Mouse (Mus musculus) neutrophil, adult 5-6 weeks (primary cell): ENCODE results near the gene Ankrd65. TPM values are rescaled to one million over a fixed set of nuclear protein-coding genes. Genes with fewer than 3 reads are reported as not detected.
A peak's percentile ranks its signal among the peaks of the same experiment; 100 is the strongest.

ENCODE experiments used
- ATAC-seq: fragments of 151-379, 151-347 bp; 2 replicates; pipeline ENCODE4 v1.8.0; 2017; ENCODE audit warnings: mild to moderate bottlenecking, moderate TSS enrichment; ENCODE audit not compliant: insufficient number of reproducible peaks, poor library complexity, low FRiP score, severe bottlenecking; ENCODE audit errors: extremely low read depth
- total RNA-seq: library from RNA; stranded (forward); fragments of 200-1000 nt; gene quantifications from 2 replicates; pipeline ENCODE4 v1.2.3, GENCODE M21; 2017

Ankrd65 gene
- total RNA-seq, 1 experiment from 2014 or later: not detected

DNA sequence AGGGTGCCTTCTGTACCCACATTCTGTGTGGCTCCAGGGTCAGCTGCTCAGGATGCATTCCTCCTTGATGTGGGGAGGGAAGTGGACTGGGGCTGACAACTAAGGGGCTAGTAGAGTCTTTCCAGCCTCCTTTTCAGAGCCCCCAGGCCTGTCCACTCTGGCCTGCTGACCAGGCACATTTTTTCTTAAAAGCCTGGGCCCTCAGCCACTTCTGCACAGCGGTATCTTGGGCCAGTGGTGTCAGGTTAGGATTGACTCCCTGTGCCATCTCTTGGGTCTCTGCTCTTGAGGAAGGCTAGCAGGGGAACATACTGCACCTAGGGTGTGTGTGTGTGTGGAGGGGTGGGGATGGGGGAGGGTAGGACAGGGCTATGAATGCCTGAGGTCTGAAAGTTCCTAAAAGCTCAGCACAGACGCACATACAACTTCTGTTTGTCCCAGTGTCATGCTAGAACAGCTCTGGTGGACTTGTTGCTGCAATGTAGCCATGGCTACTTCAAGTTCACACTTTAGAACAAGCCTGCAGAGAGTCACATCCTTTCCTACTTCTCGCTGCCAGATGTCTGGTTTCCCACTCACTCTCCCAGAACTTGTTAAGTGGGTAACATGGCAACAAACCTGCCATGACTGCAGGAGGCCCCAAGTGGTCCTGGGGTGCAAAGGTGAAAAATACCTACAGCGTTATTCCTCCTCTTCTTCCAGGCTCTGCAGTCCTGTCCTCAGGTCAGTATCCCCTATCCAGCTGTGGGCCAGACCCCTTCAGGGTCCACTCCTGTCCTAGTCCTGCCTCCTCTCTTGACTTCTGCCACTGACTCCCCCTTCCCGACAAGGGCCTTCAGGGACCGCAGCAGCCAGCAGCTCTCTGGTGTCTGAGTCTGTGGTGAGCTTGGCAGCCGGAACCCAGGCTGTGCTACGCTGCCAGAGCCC lies 50.1 kb downstream of the Ankrd65 start:
- ATAC-seq: no peak

DNA sequence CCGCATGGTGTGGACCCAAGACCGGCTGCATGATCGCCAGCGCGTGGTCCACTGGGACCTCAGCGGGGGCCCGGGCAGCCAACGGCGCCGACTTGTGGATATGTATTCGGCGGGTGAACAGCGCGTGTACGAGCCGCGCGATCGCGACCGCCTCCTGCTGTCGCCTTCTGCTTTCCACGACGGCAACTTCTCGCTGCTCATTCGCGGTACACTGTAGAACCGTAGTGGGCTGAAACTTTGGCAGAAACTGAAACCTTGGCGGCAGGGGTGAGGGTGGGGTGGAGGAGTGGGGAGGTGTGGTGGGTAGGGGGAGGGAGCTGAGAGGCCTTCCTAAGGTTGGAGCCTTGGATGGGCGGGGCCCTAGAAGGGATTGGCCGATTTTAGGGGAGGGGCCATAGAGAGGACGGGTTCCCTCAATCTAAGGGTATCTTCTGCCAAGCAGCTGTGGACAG lies 50.8 kb downstream of the Ankrd65 start:
- peak; percentile 68 for ATAC-seq

DNA sequence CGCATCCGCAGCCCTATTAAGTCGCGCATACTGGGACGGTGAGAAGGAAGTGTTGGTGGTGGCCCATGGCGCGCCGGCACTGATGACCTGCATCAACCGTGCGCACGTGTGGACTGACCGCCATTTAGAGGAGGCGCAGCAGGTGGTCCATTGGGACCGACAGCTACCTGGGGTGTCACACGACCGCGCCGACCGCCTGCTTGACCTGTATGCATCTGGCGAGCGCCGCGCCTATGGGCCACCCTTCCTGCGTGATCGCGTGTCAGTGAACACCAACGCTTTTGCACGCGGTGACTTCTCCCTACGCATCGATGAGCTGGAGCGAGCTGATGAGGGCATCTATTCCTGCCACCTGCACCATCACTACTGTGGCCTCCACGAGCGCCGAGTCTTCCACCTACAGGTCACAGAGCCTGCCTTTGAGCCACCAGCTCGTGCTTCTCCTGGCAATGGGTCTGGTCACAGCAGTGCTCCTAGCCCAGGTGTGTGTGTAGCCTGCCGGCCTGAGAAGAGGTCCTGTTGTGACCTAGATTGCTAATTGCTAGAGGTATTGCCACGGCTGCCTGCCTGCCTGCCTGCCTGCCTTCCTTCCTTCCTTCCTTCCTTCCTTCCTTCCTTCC lies 51.5 kb downstream of the Ankrd65 start:
- no peak for ATAC-seq

DNA sequence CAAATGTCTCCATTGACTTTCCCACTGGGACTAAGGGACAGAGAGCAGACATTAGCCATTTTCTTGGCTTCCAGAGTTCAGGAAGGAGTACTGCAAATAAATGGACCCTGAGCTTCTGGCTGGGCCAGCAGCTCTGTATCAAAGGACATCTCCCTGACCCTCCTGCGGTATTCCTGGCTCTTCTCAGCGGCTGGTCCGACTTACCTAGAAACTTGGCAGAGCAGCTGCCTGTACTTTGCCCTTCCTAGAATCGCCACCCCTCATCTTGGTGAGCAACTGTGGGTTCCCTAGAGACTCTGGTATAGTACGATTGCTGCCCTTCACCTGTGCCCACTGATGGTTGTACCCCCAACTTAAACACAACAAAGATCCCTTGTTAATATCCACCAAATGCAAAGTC lies 53.0 kb downstream of the Ankrd65 start:
- ATAC-seq: no peak

DNA sequence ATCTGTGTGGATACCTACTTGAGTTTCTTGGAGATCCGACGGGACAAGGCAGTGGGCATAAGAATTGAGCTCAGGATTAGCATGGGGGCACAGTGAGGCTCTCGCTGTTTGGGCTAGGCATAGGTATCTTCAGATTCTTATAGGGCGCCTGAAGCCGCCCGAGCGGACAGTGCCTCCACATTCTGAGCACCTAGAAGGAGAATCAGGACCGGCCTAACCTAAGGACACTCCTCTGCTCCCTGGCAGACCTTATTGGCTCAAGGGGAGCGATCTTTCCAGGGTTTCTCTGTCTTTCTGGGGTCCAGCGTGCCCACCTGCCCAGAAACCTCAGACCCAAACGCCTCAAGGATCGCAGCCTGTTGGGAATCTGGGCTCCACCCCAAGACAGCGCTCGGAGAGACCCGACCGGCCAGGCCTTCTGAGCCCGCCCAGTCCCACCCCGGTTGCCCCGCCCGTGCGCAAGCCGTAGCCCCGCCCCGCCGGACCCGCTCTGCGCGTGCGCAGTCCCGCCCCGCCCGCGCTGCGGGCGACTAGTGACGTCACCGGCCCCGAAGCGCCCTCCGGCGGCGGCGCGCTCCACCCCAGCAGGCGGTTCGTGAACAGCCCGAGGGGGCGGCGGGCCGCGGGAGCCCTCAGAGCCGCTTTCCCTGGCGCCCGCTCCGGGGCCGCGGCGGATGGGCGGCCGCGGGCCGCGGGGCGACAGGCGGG lies 56.8 kb downstream of the Ankrd65 start, which contains the start of gene Dvl1:
Gene Dvl1 (plus strand): TSS at position 532 of the 708 bp plus-strand sequence.
- peak; percentile 67 for ATAC-seq

DNA sequence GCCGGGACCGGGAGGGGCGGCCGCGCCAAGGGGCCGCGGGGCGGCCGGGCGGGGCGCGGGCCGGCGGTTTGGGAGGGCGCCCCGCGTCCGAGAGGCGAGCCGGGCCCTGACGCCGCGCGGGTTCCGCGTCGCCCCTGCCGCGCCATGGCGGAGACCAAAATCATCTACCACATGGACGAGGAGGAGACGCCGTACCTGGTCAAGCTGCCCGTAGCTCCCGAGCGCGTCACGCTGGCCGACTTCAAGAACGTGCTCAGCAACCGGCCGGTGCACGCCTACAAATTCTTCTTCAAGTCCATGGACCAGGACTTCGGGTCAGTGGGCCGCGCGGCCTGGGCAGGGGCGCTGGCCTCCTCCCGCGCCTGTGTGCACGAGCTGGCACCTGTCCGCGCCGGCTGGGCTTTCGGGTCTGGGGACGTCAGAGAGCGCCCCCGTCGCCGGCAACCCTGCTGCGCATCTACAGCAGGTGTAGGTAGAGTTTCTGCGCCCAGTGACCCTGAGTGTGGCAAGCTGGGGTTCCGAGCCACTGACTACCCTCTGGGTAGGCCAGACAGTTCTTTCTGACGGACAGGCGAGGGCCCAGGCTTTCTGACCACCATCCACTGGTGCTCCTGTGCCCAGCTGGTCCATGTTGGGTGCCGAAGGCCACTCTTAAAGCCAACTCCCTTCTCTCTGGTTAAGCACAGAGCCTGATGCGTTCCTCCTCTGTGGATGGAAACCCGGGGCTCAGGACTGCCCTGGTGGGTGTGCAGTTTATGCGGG lies 57.5 kb downstream of the Ankrd65 start:
- peak; percentile 28; the same call in 1 of the 2 replicates for ATAC-seq

DNA sequence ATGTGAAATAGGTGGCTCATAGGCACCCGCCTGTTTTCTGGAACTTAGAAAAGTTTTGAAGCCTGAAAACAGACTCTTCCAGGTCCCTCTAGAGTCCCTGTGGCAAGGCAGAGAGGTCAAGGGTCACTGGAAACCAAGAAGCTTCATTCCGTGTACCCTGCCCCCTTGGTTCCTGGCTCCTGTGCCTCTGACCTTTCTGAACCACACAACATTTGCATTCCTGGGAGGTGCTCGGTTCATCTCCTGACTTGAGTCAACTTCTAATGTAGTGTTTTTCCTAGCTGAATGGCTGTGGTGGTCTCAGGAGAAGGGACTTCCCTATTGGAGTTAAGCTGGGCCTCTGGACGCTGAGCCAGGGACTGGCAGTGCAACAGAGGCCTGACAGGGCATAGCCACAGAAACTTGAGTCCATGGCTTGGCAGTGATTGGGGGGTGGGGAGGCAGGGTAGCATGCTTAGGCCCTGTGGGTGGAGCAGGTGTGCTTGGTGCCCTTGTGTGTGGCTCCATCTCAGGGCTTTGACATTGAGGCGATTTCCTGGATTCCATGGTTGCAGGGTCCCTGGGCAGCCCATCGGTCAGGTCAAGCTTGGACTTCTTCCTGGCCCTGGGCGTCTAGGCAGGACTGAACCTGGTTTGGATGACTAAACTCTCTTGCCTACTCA lies 58.3 kb downstream of the Ankrd65 start:
- no peak for ATAC-seq

Other genes with a start within 250 kb of the Ankrd65 start
- 281 and 295 TPM in 2 replicates for gene Nadk, start 228.1 kb upstream of the Ankrd65 start, total RNA-seq
- 10.0 and 11.3 TPM in 2 replicates for gene Slc35e2, start 189.0 kb upstream of the Ankrd65 start, total RNA-seq
- gene Cdk11b, start 165.6 kb upstream of the Ankrd65 start, total RNA-seq: 135 and 137 TPM in 2 replicates
- not detected in 2 replicates for gene Gm10563, start 145.0 kb upstream of the Ankrd65 start, total RNA-seq
- gene Mmp23, start 137.1 kb upstream of the Ankrd65 start, total RNA-seq: 0.74 and 0.93 TPM in 2 replicates
- 37.0 and 38.5 TPM in 2 replicates for gene Mib2, start 121.2 kb upstream of the Ankrd65 start, total RNA-seq
- gene Fndc10, start 96.1 kb upstream of the Ankrd65 start, total RNA-seq: 0.23 and 0.37 TPM in 2 replicates
- gene Ssu72, start 85.6 kb upstream of the Ankrd65 start, total RNA-seq: 148 and 173 TPM in 2 replicates
- gene Tmem240, start 55.6 kb upstream of the Ankrd65 start, total RNA-seq: 0.12 and 0.61 TPM in 2 replicates
- gene Atad3a, start 29.3 kb upstream of the Ankrd65 start, total RNA-seq: 41.5 and 55.2 TPM in 2 replicates
- gene Vwa1, start 15.7 kb upstream of the Ankrd65 start, total RNA-seq: 0.12 and 0.37 TPM in 2 replicates
- gene Tmem88b, start 4.6 kb upstream of the Ankrd65 start, total RNA-seq: 0.12 TPM in 1 of 2 replicates, not detected in the other
- gene Mrpl20, start 12.4 kb downstream of the Ankrd65 start, total RNA-seq: 30.4 and 33.5 TPM in 2 replicates
- gene Ccnl2, start 22.1 kb downstream of the Ankrd65 start, total RNA-seq: 394 and 410 TPM in 2 replicates
- gene Aurkaip1, start 40.8 kb downstream of the Ankrd65 start, total RNA-seq: 129 and 133 TPM in 2 replicates
- 0.47 and 2.3 TPM in 2 replicates for gene Mxra8, start 49.2 kb downstream of the Ankrd65 start, total RNA-seq
- gene Dvl1, start 57.0 kb downstream of the Ankrd65 start, total RNA-seq: 32.8 and 39.2 TPM in 2 replicates
- 1.4 and 1.8 TPM in 2 replicates for gene Tas1r3, start 72.9 kb downstream of the Ankrd65 start, total RNA-seq
- gene Cptp, start 79.0 kb downstream of the Ankrd65 start, total RNA-seq: 2.3 and 10.1 TPM in 2 replicates
- gene Ints11, start 79.1 kb downstream of the Ankrd65 start, total RNA-seq: 25.4 and 26.8 TPM in 2 replicates
- gene Pusl1, start 101.3 kb downstream of the Ankrd65 start, total RNA-seq: 10.1 and 10.3 TPM in 2 replicates
- gene Acap3, start 101.4 kb downstream of the Ankrd65 start, total RNA-seq: 15.7 and 17.5 TPM in 2 replicates
- 87.4 and 90.2 TPM in 2 replicates for gene Ube2j2, start 153.4 kb downstream of the Ankrd65 start, total RNA-seq
- 1.6 and 3.6 TPM in 2 replicates for gene C1qtnf12, start 171.9 kb downstream of the Ankrd65 start, total RNA-seq
- gene B3galt6, start 202.2 kb downstream of the Ankrd65 start, total RNA-seq: 2.9 and 3.7 TPM in 2 replicates
- gene Sdf4, start 202.4 kb downstream of the Ankrd65 start, total RNA-seq: 213 and 229 TPM in 2 replicates
- 2.6 and 7.6 TPM in 2 replicates for gene Tnfrsf4, start 223.4 kb downstream of the Ankrd65 start, total RNA-seq
- gene Tnfrsf18, start 235.7 kb downstream of the Ankrd65 start, total RNA-seq: 18.5 and 22.1 TPM in 2 replicates